Mouse (Mus musculus) midbrain, embryonic 10.5 days (tissue): ENCODE results near the gene Cers2. TPM values are rescaled to one million over a fixed set of nuclear protein-coding genes. Genes with fewer than 3 reads are reported as not detected.

Experiments
- DNase-seq: peaks from one replicate; pipeline ENCODE4 v3.0.0-alpha.2; 2017; ENCODE audit warnings: low spot score
- H3K27ac ChIP-seq: fragments of 300-500 bp; sonication (generic); replicated peaks from 2 replicates; pipeline ENCODE4 v1.5.1; 2016; ENCODE audit warnings: mild to moderate bottlenecking
- H3K27me3 ChIP-seq: fragments of 300-500 bp; sonication (generic); 2 replicates; pipeline ENCODE4 v1.6.1; 2016; ENCODE audit warnings: low read depth, mild to moderate bottlenecking; ENCODE audit not compliant: poor library complexity, severe bottlenecking
- H3K36me3 ChIP-seq: fragments of 300-500 bp; sonication (generic); 2 replicates; pipeline ENCODE4 v1.6.1; 2016; ENCODE audit warnings: mild to moderate bottlenecking, moderate library complexity
- H3K4me1 ChIP-seq: fragments of 300-500 bp; sonication (generic); 2 replicates; pipeline ENCODE4 v1.6.1; 2016
- H3K4me3 ChIP-seq: fragments of 300-500 bp; sonication (generic); 2 replicates; pipeline ENCODE4 v1.5.1; 2016; ENCODE audit warnings: mild to moderate bottlenecking, moderate library complexity
- H3K9me3 ChIP-seq: fragments of 300-500 bp; sonication (generic); replicated peaks from 2 replicates; pipeline ENCODE4 v1.6.1; 2016; ENCODE audit warnings: mild to moderate bottlenecking
- WGBS: fragments of 180-500 bp; shearing (Covaris S2); methylation state at CpG from one replicate; pipeline ENCODE4 v1.1.7; 2016; 5-methylcytosine and 5-hydroxymethylcytosine counted together
- polyA plus RNA-seq: library from polyadenylated mRNA; unstranded; fragments of >200 nt; fragmentation: Nextera tagmentation; extraction: Ambion mirVana; gene quantifications from 2 replicates; pipeline ENCODE4 v1.2.1, GENCODE M21; 2016

The Cers2 gene
- polyA plus RNA-seq, 1 experiment from 2014 or later, result 120 TPM

DNA sequence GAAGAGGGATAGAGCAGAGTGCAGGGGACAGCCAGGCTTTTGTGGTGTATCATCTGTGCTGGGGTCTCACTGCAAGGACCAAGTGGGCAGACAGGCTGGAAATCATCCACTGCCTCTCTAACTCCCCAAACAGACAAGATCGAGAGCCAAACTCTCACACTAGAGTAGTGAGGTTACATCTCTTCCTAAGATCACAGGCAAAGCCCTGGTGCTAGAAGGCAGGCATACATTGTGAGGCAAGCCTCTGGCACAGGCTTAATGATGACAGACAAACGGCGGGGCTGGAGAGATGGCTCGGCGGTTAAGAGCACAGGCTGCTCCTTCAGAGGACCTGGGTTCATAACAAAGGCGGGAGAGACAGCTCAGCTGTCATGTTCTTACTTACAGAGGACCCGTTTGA lies 1.1 kb upstream of the Cers2 start:
- 41% methylated on average over 7 of the region's 7 CpGs for WGBS
- H3K27me3 ChIP-seq, result no peaks in the 10 kb centered on the region

DNA sequence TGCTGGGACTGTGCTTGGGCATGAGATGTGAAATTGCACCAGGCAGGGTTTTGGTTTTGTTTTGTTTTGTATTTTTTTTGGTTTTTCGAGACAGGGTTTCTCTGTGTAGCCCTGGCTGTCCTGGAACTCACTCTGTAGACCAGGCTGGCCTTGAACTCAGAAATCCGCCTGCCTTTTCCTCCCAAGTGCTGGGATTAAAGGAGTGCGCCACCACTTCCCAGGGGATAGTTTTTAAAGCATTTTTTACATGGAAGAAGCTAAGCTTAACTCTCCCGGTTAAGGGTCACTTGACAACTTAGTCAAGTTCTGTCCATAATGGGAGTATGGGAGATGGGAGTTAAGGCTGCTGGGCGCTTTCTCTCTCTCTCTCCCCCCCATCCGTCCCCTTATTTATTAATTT lies 516 bp upstream of the Cers2 start:
- Histone ChIP-seq H3K27me3 (no peaks in the 10 kb centered on the region), H3K4me3 (peak overlapping the region; percentile 78), H3K27ac (peak overlapping the region; percentile 100), H3K9me3 (no peaks in the 10 kb centered on the region), H3K36me3 (0 out of 2 replicates have a peak, but pooled peaks cover 4% of the 10 kb centered on the region), H3K4me1 (peaks cover 46% of the 10 kb centered on the region)
- WGBS, result 57% methylated on average over 6 of the region's 6 CpGs
- DNase-seq, result no peak

More for the DNA sequence above, 1.1 kb upstream of the Cers2 start:
- no peak for DNase-seq
- Histone ChIP-seq H3K4me1 (peaks cover 40% of the 10 kb centered on the region), H3K4me3 (no peak overlapping the region), H3K9me3 (no peaks in the 10 kb centered on the region), H3K36me3 (0 out of 2 replicates have a peak, but pooled peaks cover 2% of the 10 kb centered on the region), H3K27ac (no peak overlapping the region; the same call in 1 of the 2 replicates)

DNA sequence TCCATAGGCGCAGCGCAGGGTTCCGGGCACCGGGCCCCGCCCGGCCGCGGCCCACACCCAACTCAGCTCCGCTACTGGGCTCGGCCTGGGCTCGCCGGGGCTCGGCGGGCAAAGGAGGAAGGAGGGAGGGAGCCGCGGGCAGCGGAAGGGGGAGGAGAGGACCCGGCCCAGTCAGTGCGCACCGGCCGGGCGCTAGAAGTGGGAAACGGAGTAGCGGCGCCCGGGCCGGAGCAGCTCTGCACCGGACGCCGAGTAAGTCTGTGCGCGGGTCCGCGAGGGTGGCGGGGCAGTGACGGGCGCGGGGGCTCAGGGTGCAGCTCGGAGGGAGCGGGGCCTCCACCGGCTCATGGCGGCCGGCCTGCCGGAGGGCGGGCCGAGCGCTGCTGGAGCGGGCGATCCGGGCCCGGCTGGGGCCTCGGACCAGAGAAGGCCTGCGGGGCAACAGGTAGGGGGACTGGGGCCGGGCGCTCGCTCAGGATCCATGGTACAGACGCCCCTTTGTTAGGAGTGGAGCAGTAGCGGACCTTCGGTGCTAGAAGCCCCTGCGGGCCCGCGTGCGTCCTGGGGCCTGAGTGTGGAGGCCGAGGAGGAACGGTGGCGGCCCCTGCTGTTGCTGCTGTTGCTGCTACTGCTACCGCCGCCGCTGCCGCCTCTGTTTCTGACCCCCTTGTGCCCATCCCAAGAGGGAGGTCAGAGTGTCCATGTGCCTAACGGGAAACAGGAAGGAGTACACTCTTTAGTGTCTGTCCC lies 678 bp downstream of the Cers2 start:
- under 1% methylated on average over 71 of the region's 71 CpGs for WGBS
- Histone ChIP-seq H3K36me3 (peaks cover 10% of the 10 kb centered on the region), H3K27ac (peak overlapping the region; percentile 100), H3K4me1 (peaks cover 54% of the 10 kb centered on the region), H3K4me3 (peak overlapping the region; percentile 78), H3K27me3 (no peaks in the 10 kb centered on the region), H3K9me3 (no peaks in the 10 kb centered on the region)
- peak; percentile 90 for DNase-seq

DNA sequence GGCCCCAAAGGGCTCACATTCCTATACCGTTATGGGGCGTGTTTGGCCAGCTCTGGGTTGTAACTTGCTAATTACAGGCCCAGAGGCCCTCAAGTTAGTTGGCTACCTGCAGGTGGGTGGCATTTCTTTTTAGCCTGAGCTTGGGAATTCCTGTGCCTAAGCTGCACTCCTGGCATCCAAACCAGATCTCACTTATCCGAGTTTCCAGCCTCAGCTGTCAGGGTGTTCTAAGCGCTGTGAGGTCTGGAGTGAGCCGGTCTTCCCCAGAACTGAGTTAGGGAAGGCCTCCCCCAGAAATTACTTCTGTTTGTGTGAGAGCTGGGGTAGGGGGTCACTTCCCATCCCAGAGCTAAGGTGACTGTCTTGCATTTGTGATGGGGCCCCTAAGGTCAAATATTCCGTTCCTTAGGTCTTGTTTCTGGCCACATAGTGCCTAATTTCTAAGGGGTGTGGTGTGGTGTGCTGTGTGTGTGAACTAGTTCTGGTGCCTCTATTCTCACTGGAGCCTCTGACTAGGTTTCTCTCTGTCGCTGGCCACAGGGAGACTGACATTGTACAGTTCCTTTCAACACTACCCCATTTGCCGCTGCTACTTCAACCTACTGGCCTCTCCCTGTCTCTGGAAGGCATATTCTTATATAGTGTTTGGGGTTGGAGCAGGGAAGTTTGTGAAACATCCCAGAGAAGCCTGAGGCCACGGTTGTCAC lies 1.4 kb downstream of the Cers2 start:
- Histone ChIP-seq H3K27ac (peak overlapping the region; percentile 100), H3K27me3 (no peaks in the 10 kb centered on the region), H3K36me3 (peaks cover 17% of the 10 kb centered on the region), H3K4me1 (peaks cover 59% of the 10 kb centered on the region), H3K9me3 (no peaks in the 10 kb centered on the region), H3K4me3 (peak overlapping the region; percentile 78)
- DNase-seq, result no peak
- WGBS, result 18% methylated on average over 9 of the region's 9 CpGs

DNA sequence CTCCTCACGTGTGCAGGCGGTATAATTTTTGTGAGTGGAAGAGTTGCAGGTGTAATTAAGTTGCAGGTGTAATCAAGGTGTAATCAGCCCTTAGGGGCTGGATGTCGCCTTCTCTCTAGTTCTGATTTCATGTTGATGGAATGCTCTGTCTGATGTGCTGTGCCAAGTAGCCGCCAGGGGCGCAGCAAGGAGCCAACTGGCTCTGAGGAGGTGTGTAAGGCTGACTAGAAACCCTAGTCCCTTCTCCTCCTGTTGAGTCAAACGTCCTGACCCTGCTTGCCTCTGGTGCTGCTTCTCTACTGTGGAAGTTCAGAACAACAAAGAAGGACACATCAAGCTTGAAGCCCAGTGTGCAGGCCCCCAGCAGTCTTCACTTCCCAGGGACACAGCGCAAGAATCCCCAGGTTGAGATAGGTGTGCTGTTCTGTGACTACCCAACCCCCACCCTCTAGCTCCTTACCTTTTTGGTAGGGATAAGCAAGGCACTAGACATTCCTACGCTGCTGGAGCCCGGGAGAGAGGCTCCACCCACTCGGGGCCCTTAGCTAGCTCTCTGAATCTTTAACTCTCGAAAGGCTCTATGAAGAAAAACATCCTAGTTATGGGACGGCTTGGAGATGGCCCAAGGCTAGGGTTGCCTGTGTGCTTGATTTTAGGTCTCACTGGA lies 3.0 kb downstream of the Cers2 start:
- Histone ChIP-seq H3K27ac (0 out of 2 replicates have a peak overlapping the region, but pooled peaks have one; percentile 53), H3K36me3 (peaks cover 32% of the 10 kb centered on the region), H3K27me3 (no peaks in the 10 kb centered on the region), H3K4me1 (peaks cover 59% of the 10 kb centered on the region), H3K9me3 (no peaks in the 10 kb centered on the region), H3K4me3 (peak overlapping the region; percentile 14; the same call in 1 of the 2 replicates)
- peak; percentile 54 for DNase-seq
- WGBS, result 23% methylated on average over 12 of the region's 12 CpGs

DNA sequence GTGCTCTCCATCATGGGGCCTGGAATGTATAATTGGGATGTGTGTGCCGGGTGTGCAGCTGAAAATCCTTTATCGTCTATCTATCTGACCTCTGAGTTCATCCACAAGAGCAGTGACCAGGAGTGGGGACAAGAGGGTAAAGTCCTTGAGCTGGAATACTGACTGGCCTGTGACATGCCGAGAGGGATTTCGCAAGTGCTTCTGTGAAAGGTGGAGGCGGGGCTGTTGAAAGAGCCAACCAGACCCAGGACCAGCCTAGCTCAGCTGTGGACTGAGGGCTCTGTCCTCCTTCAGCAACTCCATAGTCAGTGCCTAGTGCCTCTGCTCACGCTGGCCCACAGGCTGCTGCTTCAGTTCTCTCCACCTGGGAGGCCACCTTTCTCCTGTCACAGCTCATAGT lies 4.0 kb downstream of the Cers2 start:
- WGBS, result 41% methylated on average over 6 of the region's 6 CpGs
- no peak for DNase-seq
- Histone ChIP-seq H3K36me3 (peaks cover 42% of the 10 kb centered on the region), H3K27ac (no peak overlapping the region), H3K4me1 (peaks cover 55% of the 10 kb centered on the region), H3K27me3 (no peaks in the 10 kb centered on the region), H3K4me3 (no peak overlapping the region), H3K9me3 (no peaks in the 10 kb centered on the region)

DNA sequence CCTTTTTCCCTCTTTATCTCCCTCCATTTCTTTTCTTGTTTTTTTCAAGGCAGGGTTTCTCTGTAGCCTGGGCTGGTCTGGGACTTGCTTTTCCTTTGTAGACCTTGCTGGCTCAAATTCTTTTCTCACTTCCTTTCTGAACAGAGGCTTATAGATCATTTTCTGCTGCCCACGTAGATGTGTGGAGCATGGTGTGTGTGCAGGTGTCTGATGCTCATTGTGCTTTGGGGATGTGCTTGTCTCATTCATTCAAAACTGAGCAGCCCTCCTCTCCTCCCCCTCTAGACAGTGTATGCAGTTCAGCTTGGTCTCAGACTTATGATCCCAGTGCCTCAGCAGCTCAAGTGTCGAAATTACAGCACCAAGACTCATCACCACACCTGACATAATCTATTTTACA lies 4.5 kb downstream of the Cers2 start:
- DNase-seq, result no peak
- Histone ChIP-seq H3K36me3 (peaks cover 48% of the 10 kb centered on the region), H3K4me1 (peaks cover 52% of the 10 kb centered on the region), H3K9me3 (no peaks in the 10 kb centered on the region), H3K27ac (no peak overlapping the region), H3K4me3 (no peak overlapping the region), H3K27me3 (no peaks in the 10 kb centered on the region)
- WGBS, result 67% methylated on average over 2 of the region's 2 CpGs

DNA sequence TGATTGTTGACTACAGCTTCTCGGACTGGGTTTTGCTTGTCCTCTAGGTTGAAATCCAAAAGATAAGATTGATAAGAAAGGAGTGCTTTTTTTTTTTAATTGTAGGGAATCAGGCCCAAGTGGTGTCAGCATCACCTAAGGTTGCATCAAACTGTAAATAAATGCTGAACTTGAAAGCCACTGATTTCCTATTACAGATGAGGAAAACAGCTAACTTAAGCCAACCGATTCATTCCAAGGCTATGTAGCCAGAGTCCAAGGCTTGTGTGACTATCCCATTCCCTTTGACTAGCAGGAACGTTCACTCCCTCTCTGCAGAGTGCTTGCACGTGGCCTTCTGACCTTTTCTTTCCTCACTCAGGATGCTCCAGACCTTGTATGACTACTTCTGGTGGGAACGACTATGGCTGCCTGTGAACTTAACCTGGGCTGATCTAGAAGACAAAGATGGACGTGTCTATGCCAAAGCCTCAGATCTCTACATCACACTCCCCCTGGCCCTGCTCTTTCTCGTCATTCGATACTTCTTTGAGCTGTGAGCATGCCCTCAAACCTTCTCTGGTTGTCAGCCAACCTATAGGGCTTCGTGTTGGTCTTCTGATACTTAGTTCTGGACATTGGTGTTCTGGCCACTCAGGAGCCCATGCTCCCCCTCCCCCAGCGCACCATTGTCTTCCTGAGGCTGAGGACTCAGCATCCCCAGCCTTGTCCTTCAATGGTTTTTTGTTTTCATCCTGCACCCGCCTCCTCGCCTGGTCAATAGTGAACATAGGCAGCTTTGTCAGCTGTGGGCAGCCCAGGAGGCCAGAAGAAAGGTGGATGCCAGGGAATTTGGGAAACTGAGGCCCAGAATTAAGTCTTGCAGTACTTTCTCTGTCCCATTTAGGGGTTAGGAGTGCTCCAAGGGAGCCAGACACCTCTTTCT lies 5.4 kb downstream of the Cers2 start:
- Histone ChIP-seq H3K27ac (no peak overlapping the region), H3K36me3 (peaks cover 56% of the 10 kb centered on the region)

DNA sequence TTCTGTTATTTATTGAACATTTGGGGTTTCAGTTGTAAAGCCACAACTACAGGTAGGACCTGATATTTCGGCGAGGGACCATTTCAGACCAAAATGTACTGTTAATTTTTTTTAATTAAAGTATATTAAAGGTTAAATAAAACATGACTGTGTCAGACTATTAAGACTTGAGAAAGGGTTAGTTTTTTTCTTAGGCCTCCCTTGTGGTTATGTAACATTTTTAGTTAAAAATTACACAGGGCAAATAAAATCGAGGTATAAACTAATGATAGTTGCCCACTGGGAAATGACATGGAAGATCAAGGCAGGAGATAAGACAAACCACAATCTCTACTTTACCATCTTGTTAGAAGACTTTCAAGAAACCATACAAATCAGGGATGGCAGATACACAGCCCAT lies 8.8 kb downstream of the Cers2 start:
- 94% methylated on average over 3 of the region's 3 CpGs for whole genome bisulfite sequencing
- no peak for DNase-seq
- Histone ChIP-seq H3K9me3 (no peaks in the 10 kb centered on the region), H3K27me3 (no peaks in the 10 kb centered on the region), H3K27ac (no peak overlapping the region), H3K4me1 (peaks cover 19% of the 10 kb centered on the region), H3K4me3 (no peak overlapping the region), H3K36me3 (peaks cover 89% of the 10 kb centered on the region)

More for the DNA sequence above, 5.4 kb downstream of the Cers2 start:
- no peak for DNase-seq
- 77% methylated on average over 12 of the region's 12 CpGs for WGBS
- Histone ChIP-seq H3K4me1 (peaks cover 43% of the 10 kb centered on the region), H3K27me3 (no peaks in the 10 kb centered on the region), H3K9me3 (no peaks in the 10 kb centered on the region), H3K4me3 (no peak overlapping the region)

DNA sequence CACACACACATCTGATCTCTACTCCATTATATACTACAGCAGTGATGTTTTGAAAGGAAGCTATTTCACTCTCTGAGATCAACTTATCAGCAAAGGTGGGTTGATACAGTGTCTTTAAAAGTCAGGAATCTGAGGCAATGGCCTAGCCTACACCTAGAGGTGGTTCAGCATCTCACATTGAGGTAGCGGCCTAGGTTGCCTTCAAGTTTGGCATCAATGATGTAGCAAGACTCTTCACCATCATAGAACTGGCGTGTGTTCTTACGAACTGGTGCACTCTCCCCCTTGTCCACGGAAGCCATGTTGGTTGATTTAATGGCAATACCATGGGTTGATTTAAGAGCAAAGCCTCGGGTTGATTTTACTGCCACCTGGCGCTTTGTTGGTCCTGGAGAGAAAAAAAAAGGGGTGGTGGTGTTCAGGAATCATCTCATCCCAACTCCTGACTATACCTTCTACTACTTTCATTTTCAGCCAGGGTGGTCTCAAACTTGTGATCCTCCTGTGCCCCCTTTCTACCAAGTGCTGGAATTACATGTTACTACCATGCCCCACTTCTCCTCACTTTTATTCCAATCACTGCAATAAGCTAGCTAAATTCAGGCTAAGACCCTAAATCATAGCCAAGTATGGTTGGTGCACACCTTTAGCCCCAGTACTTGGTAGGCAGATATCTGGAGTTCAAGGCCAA lies 10.0 kb downstream of the Cers2 start:
- Histone ChIP-seq H3K27me3 (no peaks in the 10 kb centered on the region), H3K9me3 (no peaks in the 10 kb centered on the region), H3K4me3 (no peak overlapping the region), H3K36me3 (peaks cover 99% of the 10 kb centered on the region), H3K4me1 (peaks cover 10% of the 10 kb centered on the region), H3K27ac (no peak overlapping the region)
- 92% methylated on average over 6 of the region's 6 CpGs for WGBS
- no peak for DNase-seq

DNA sequence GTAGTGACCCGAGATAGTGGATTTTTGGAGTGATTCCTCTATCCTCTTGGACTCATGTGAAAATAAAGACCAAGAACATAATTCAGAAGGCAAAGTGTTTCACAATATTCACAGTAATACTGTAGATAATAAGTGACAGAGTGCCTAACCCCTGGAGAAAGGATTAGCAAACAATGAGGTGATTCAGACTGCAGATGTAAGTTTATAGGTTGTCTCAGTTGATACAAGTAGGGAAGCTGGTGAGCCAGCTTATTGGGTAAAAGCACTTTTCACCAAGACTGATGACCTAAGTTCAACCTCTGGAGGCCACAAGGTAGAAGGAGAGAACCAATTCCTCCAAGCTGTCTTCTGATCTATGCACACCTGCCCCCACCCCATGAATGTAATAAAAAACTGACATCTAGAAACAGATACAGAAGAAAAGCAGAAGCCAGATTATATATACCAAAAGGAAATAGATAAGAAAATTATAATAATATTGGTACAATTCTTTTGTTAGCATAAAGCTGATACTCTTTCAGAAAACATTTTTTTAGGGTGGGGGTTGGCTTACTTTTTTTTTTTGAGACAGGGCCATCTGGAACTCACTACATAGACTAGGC lies 14.3 kb downstream of the Cers2 start:
- Histone ChIP-seq H3K4me3 (no peak overlapping the region), H3K27me3 (no peaks in the 10 kb centered on the region), H3K36me3 (peaks cover 100% of the 10 kb centered on the region), H3K9me3 (no peaks in the 10 kb centered on the region), H3K27ac (no peak overlapping the region), H3K4me1 (no peaks in the 10 kb centered on the region)
- 96% methylated on average over 1 of the region's 1 CpGs for WGBS
- DNase-seq, result no peak
